Mouse (Mus musculus) common myeloid progenitor, adult 5-6 weeks (primary cell): ENCODE measurements around the gene Gbf1. TPM values are rescaled to one million over a fixed set of nuclear protein-coding genes. Genes with fewer than 3 reads are reported as not detected.
"Not testable (repeated sequence)": the region's sequence is repeated elsewhere in the genome, so short reads cannot be mapped to it uniquely, and the experiment has no call there.

Experiments
- ATAC-seq: replicated peaks from 2 replicates; pipeline ENCODE4 v1.8.0; 2016; ENCODE audit warnings: low read depth, mild to moderate bottlenecking, moderate TSS enrichment, inconsistent platforms; ENCODE audit not compliant: poor library complexity, severe bottlenecking
- total RNA-seq: library from RNA; stranded (forward); fragments of 200-1000, 187-1606 nt; gene quantifications from 2 replicates; pipeline ENCODE4 v1.2.3, GENCODE M21; 2017

The Gbf1 gene
- 23.7 and 38.7 TPM in 2 replicates for total RNA-seq

DNA sequence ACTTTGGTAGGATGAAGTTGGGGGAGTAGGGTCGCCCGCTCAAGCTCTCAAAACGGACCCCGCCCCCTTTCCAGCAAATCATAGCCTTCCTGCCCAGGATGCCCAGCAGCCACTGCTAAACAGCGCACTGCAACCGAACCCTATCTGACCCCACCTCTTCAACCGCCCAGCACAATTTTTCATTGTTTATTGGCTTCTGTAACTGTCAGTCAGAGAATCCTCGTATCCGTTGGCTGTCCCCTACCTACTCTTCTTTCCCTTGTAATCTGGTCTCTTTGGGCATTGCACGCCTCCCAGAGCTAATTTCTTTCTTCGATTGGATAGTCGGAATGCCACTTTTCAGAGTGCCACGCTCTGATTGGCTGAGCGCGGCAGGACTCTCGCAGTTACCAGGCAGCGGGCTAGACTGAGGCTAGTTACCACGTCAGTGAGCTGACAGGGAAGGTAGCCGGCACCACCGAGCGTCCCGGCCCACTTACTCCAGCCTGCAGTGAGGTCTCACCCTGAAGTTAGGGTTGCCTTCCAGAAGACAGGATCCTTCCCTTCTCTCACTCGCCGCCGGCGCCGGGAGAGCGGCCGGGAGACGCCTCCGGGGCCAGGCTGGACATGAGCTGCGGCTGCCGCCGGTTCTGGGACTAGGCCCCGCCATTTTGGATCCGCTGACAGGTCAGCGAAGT, at the start of gene Gbf1:
TSS of gene Gbf1 (plus strand) at position 383 of the 677 bp plus-strand sequence.
- ATAC-seq: peak; percentile 94

DNA sequence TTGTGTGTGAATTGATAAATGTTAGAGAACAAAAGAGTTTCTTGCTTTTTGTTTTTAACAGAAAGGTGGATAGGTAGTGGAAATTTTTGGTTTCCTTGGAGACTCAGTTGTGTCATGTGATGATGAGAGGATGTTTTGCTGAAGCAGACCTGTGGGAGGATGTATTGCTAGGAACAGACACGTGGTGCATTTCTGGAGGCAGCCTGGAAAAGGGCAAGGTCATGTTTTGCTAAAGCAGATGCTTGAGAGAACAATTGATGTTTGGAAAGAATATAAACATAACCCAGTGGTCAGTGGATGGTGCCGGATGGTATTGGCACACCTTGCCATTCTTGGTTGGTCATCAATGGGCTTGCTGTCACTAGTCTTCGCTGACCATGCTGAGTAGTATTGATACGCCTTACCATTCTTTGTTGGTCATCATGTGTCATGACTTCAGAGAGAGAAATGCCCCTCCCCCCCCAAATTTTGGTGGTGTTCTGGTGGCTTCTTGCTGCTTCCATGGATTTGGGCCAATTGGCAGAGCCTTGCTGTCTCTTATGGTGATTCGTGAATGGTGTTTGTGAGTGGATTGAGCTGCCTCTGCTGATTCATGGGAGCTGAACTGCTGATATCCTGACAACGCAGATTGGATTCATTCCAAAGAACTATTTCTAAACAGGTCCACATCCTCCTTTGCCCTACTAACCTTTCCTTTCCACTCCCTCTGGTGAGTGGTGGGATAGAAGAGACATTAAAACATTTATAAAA, 48.7 kb upstream of the Gbf1 start:
- no peak for ATAC-seq

GRCm38 (mm10) chr19:46104187-46104557, 48.1 kb upstream of the Gbf1 start:
- ATAC-seq: no peak

DNA sequence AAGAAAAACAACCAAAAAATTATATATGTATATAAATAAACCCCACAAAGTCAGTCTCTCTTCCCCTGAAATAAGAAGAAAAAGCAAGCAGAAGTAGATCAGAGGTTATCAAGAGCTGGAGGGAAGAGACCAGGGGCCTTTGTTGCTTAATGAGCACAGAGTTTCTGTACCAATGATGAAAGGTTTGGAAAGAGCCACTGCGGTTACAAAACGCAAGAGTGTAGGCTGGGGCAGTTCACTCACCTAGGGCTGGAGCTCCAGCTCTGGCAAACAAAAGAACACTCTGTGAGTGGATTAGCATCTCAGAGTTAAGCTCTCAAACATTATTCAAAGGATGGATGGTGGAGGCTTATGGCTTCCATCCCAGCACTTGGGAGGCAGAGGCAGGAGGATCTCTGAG, 42.1 kb upstream of the Gbf1 start:
- no peak for ATAC-seq

DNA sequence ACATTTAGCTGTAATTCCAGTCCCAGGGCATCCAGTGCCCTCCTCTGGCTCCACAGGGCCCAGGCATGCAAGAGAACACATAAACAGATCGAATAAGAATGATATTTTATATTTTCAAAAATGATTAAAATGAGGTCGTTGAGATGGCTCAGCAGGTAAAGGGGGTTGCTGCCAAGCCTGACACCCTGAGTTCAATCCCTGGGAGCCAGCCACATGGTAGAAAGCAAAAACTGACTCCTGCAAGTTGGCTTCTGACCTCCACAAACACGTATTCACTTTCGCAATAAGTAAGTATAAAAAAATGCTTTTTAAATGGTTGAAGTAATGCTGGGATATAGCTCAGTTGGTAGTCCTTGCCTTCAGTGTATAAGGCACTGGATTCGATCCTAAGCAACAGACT, 41.5 kb upstream of the Gbf1 start:
- no peak for ATAC-seq

GRCm38 (mm10) chr19:46114617-46115016, 37.7 kb upstream of the Gbf1 start:
- ATAC-seq: no peak

GRCm38 (mm10) chr19:46119458-46119857, 32.9 kb upstream of the Gbf1 start:
- peak; percentile 74 for ATAC-seq

- ATAC-seq: no peak
Observed at GRCm38 (mm10) chr19:46120872-46121271, 31.4 kb upstream of the Gbf1 start.

- no peak for ATAC-seq
Observed at GRCm38 (mm10) chr19:46123876-46124275, 28.4 kb upstream of the Gbf1 start.

DNA sequence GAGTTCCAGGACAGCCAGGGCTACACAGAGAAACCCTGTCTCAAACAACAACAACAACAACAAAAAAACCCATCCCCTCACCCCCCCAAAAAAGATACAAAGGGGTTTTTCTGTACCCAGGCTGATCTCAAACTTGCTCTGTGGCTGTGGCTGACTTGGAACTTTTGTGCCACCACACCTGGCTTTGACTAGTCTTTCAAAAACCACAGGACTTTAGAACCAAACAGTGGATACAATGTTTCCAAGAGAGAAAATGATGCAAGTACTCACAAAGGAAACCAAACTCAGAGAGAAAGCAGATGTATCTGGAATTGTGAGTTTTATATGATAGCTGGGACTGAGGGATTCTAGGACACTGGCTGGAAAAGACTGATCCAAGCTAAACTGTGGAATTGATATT, 27.7 kb upstream of the Gbf1 start:
- ATAC-seq: no peak

GRCm38 (mm10) chr19:46126301-46126700, 26.0 kb upstream of the Gbf1 start:
- ATAC-seq: no peak

DNA sequence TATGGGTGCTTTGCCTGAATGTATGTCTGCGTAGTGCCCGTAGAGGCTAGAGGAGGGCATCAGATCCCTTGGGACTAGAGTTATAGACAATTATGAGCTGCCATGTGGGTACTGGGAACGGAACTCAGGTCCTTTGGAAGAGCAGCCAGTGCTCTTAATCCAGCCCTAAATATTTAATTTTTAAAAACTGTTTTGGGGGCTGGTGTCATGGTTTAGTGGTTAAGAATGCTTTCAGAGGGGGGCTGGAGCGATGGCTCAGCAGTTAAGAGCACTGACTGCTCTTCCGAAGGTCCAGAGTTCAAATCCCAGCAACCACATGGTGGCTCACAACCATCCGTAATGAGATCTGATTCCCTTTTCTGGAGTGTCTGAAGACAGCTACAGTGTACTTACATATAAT, 22.6 kb upstream of the Gbf1 start:
- not testable (repeated sequence) for ATAC-seq

GRCm38 (mm10) chr19:46131283-46131682, 21.0 kb upstream of the Gbf1 start:
- no peak for ATAC-seq

GRCm38 (mm10) chr19:46131694-46132525, 20.4 kb upstream of the Gbf1 start, which contains the start of gene Elovl3:
Gene Elovl3, plus strand, starts transcription at chr19:46131897.
- peak; percentile 68 for ATAC-seq

- ATAC-seq: no peak
Observed at GRCm38 (mm10) chr19:46132577-46132976, 19.7 kb upstream of the Gbf1 start.

DNA sequence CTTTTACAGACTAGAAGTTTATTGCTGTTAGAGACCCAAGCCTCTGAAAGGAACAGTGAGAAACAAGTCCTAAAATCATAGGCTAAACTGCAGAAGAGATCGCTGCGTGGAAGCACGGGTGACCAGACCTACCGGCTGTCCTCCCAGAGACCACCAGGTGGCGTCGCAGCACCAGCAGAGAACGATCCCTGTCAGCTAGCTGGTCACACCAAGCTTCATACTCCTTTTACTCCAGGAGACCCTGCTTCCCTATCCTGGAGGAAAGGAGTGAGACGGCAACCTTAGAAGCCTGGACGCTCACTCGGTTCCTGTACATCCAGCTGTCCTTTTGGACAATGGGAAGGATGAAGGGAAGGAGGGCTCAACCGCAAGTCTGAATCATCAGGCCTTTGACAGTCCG, 17.0 kb upstream of the Gbf1 start:
- peak; percentile 69 for ATAC-seq

- no peak for ATAC-seq
Observed at GRCm38 (mm10) chr19:46135789-46136638, 16.3 kb upstream of the Gbf1 start.

GRCm38 (mm10) chr19:46136639-46137580, 15.4 kb upstream of the Gbf1 start:
- peak; percentile 82 for ATAC-seq

- ATAC-seq: no peak
Observed at GRCm38 (mm10) chr19:46140324-46140723, 12.0 kb upstream of the Gbf1 start.
